Mouse (Mus musculus): Measurements from ENCODE around the gene Rpl34. TPM values are rescaled to one million over a fixed set of nuclear protein-coding genes. Genes with fewer than 3 reads are reported as not detected.

Gene Rpl34
- polyA plus RNA-seq, 1 experiment from 2014 or later = 549 TPM

- Histone ChIP-seq H3K27ac (ENCODE audit: low read depth) (no peak overlapping the region), H3K4me3 (ENCODE audit: low read depth, low read length) (no peak overlapping the region), H3K4me2 (ENCODE audit: low read depth, low read length) (no peak overlapping the region), H3K27me3 (ENCODE audit: insufficient read depth, low read length) (no peaks in the 10 kb centered on the region), H3K36me3 (replicated peaks; ENCODE audit: insufficient read depth, low read length) (no peaks in the 10 kb centered on the region), H3K9ac (replicated peaks) (no peak overlapping the region), H3K9me3 (ENCODE audit: low read length) (no peaks in the 10 kb centered on the region; the same call in 1 of the 2 replicates), H3K4me1 (ENCODE audit: insufficient read depth) (no peaks in the 10 kb centered on the region)
- DNase-seq = no peak
- no peak for ATAC-seq
- no peak for TF ChIP-seq EP300 (IDR thresholded peaks at IDR 0.05; ENCODE audit: low read depth)
- WGBS (ENCODE audit: insufficient replicate concordance) = 79% methylated on average over 3 of the region's 3 CpGs
Observed at GRCm38 (mm10) chr3:130749206-130749605, 19.0 kb upstream of the Rpl34 start.

GRCm38 (mm10) chr3:130746673-130747619, 16.7 kb upstream of the Rpl34 start:
- Histone ChIP-seq H3K4me1 (ENCODE audit: insufficient read depth) (no peaks in the 10 kb centered on the region), H3K27me3 (ENCODE audit: insufficient read depth, low read length) (no peaks in the 10 kb centered on the region), H3K27ac (ENCODE audit: low read depth) (no peak overlapping the region), H3K4me3 (ENCODE audit: low read depth, low read length) (no peak overlapping the region), H3K9ac (replicated peaks) (no peak overlapping the region), H3K4me2 (ENCODE audit: low read depth, low read length) (no peak overlapping the region), H3K9me3 (ENCODE audit: low read length) (no peaks in the 10 kb centered on the region; the same call in 1 of the 2 replicates), H3K36me3 (replicated peaks; ENCODE audit: insufficient read depth, low read length) (no peaks in the 10 kb centered on the region)
- DNase-seq (no peak), ATAC-seq (no peak)
- TF ChIP-seq CTCF (IDR thresholded peaks at IDR 0.05; ENCODE audit: low read depth) (no peak), EP300 (IDR thresholded peaks at IDR 0.05; ENCODE audit: low read depth) (no peak)
- 69% methylated on average over 10 of the region's 10 CpGs for WGBS (ENCODE audit: insufficient replicate concordance)

- Histone ChIP-seq H3K27ac (ENCODE audit: low read depth) (no peak overlapping the region), H3K4me3 (ENCODE audit: low read depth, low read length) (no peak overlapping the region), H3K9me3 (ENCODE audit: low read length) (no peaks in the 10 kb centered on the region), H3K4me2 (ENCODE audit: low read depth, low read length) (no peak overlapping the region), H3K27me3 (ENCODE audit: insufficient read depth, low read length) (peaks cover 2% of the 10 kb centered on the region; the same call in 1 of the 2 replicates), H3K9ac (replicated peaks) (no peak overlapping the region), H3K36me3 (replicated peaks; ENCODE audit: insufficient read depth, low read length) (no peaks in the 10 kb centered on the region), H3K4me1 (ENCODE audit: insufficient read depth) (no peaks in the 10 kb centered on the region)
- DNase-seq (no peak), ATAC-seq (no peak)
- TF ChIP-seq EP300 (IDR thresholded peaks at IDR 0.05; ENCODE audit: low read depth) (no peak), CTCF (IDR thresholded peaks at IDR 0.05; ENCODE audit: low read depth) (no peak)
- WGBS (ENCODE audit: insufficient replicate concordance) = 53% methylated on average over 21 of the region's 21 CpGs
Observed at GRCm38 (mm10) chr3:130737652-130738361, 7.6 kb upstream of the Rpl34 start.

GRCm38 (mm10) chr3:130736758-130737157, 6.6 kb upstream of the Rpl34 start:
- Histone ChIP-seq H3K27me3 (ENCODE audit: insufficient read depth, low read length) (peaks cover 2% of the 10 kb centered on the region; the same call in 1 of the 2 replicates), H3K27ac (ENCODE audit: low read depth) (no peak overlapping the region), H3K9ac (replicated peaks) (no peak overlapping the region), H3K36me3 (replicated peaks; ENCODE audit: insufficient read depth, low read length) (no peaks in the 10 kb centered on the region), H3K4me1 (ENCODE audit: insufficient read depth) (no peaks in the 10 kb centered on the region), H3K4me3 (ENCODE audit: low read depth, low read length) (no peak overlapping the region), H3K9me3 (ENCODE audit: low read length) (no peaks in the 10 kb centered on the region), H3K4me2 (ENCODE audit: low read depth, low read length) (no peak overlapping the region)
- TF ChIP-seq EP300 (IDR thresholded peaks at IDR 0.05; ENCODE audit: low read depth) (no peak), CTCF (IDR thresholded peaks at IDR 0.05; ENCODE audit: low read depth) (no peak)
- WGBS (ENCODE audit: insufficient replicate concordance) = 50% methylated on average over 4 of the region's 4 CpGs
- DNase-seq (no peak), ATAC-seq (no peak)

GRCm38 (mm10) chr3:130729472-130730188, 568 bp downstream of the Rpl34 start:
- Histone ChIP-seq H3K4me3 (ENCODE audit: low read depth, low read length) (peak overlapping the region; percentile 92), H3K9ac (replicated peaks) (peak overlapping the region; percentile 96), H3K27me3 (ENCODE audit: insufficient read depth, low read length) (peaks cover 2% of the 10 kb centered on the region; the same call in 1 of the 2 replicates), H3K4me2 (ENCODE audit: low read depth, low read length) (peak overlapping the region; percentile 74), H3K9me3 (ENCODE audit: low read length) (no peaks in the 10 kb centered on the region), H3K4me1 (ENCODE audit: insufficient read depth) (peaks cover 19% of the 10 kb centered on the region), H3K36me3 (replicated peaks; ENCODE audit: insufficient read depth, low read length) (peaks cover 40% of the 10 kb centered on the region), H3K27ac (ENCODE audit: low read depth) (peak overlapping the region; percentile 79)
- ATAC-seq (peak; percentile 56), DNase-seq (peak; percentile 68)
- WGBS (ENCODE audit: insufficient replicate concordance) = under 1% methylated on average over 58 of the region's 58 CpGs
- TF ChIP-seq EP300 (IDR thresholded peaks at IDR 0.05; ENCODE audit: low read depth) = no peak
- peak; percentile 54 for TF ChIP-seq CTCF (IDR thresholded peaks at IDR 0.05; ENCODE audit: low read depth)

Measured in liver, postnatal 0 days (tissue).